In the genomic region with DNA sequence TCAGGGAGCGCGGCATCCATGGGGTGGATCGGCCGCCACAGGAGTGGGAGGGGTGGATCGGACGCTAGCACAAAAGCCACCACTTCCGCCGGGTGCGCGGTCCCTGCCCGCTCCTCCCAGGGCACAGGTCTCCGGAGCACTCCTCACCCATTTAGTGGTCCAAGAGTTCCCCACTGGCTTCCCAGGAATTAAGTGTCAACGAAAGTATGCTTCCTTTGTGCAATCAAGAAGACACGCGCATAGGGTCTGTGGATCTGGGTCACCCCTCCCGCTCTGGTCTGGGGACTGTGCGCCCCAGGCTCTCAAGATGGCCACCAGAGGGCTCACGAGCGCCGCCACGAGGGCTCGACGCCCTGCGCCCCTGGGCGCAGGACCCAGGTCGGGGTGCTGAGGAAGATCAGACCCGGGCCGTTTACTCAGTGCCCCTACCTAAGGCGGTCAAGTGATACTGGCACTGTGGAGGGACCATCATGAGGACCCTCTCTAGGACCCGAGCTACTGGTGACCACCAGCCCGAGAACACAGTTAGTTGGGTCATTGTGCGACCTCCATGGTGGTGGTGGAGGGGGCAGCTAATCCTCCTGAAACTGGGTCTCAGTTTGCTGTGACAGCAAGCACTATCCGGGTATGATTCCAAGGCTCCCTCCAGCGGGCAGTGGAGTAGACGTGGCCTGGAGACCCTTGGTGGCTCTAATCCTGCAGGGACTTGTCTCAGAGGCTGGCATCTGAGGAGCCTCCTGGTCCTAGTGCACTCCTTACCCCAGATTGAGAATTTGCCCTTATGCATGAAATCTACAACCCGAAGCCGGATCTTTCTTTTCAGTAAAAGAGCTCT, we compare ENCODE assay signal across 8 mouse cellular contexts. TPM values are rescaled to one million over a fixed set of nuclear protein-coding genes. Genes with fewer than 3 reads are reported as not detected.
A peak's percentile ranks its signal among the peaks of the same experiment; 100 is the strongest.
DNase-seq lines count a peak whose midpoint lies in the region; ATAC-seq lines count a peak whose summit lies in the region.

No protein-coding gene starts in this region.

- peak; percentile 70 for ATAC-seq in common myeloid progenitor, adult 5-6 weeks (replicated peaks; ENCODE audit: low read depth, poor library complexity, severe bottlenecking)
- ATAC-seq in megakaryocyte, adult 5-6 weeks (ENCODE audit: poor library complexity, severe bottlenecking): peak; percentile 64

- peak; percentile 69 for DNase-seq in adipocyte (ENCODE audit: low spot score)
- DNase-seq in gastrocnemius, postnatal 10 days: peak; percentile 87
- DNase-seq in hindlimb bud, embryonic 11.5 days (ENCODE audit: extremely low spot score, low read depth, low spot score): peak; percentile 71
- DNase-seq in left cerebral cortex, adult 8-10 months (ENCODE audit: low spot score in 2 of 2): peak; percentile 37 to 53
- peak; percentile 68 for DNase-seq in right cerebral cortex, adult 18-20 months
- DNase-seq in urinary bladder, adult 2 months (ENCODE audit: low spot score): peak; percentile 79

RNA-seq across cellular contexts. Expression of a gene that starts 42.7 kb away (rescaled TPM):
- total RNA-seq in common myeloid progenitor, adult 5-6 weeks (2017): 38.8 and 39.6 TPM in 2 replicates
- total RNA-seq in gastrocnemius, postnatal 10 days (2021): 10 to 100 TPM; 22.0 to 27.7 TPM
- total RNA-seq in left cerebral cortex, adult 8-10 months (2022): 10 to 100 TPM; 32.2 to 34.0 (median 33.1) TPM
- 25.2 and 27.1 TPM in 2 replicates for total RNA-seq in megakaryocyte, adult 5-6 weeks (2015)
- 49.8 and 52.4 TPM in 2 replicates for total RNA-seq in megakaryocyte, adult 5-6 weeks (2017)
- 35.4 and 36.5 TPM in 2 replicates for polyA plus RNA-seq in urinary bladder, adult 2 months (2012; rRNA removed)

RNA-seq across cellular contexts. Expression of a gene that starts 45.2 kb away (rescaled TPM):
- 1,892 and 2,280 TPM in 2 replicates for total RNA-seq in common myeloid progenitor, adult 5-6 weeks (2017)
- total RNA-seq in gastrocnemius, postnatal 10 days (2021): 100 to 1,000 TPM; 573 to 601 TPM
- 100 to 1,000 TPM; 259 to 296 (median 268) TPM for total RNA-seq in left cerebral cortex, adult 8-10 months (2022)
- total RNA-seq in megakaryocyte, adult 5-6 weeks (2015): 3,482 and 3,921 TPM in 2 replicates
- total RNA-seq in megakaryocyte, adult 5-6 weeks (2017): 2,689 and 3,338 TPM in 2 replicates
- polyA plus RNA-seq in urinary bladder, adult 2 months (2012; rRNA removed): 810 and 870 TPM in 2 replicates

Comparison
In these comparisons a context has a peak if more than half of its experiments do, and no peak if none do; other contexts are left out.
1. Peak in every context shown above with its lines: DNase-seq and ATAC-seq.